Mouse (Mus musculus): ENCODE measurements around the gene Tnfrsf12a. TPM values are rescaled to one million over a fixed set of nuclear protein-coding genes. Genes with fewer than 3 reads are reported as not detected.

Tnfrsf12a gene
- polyA plus RNA-seq, 1 experiment from 2014 or later: 24.8 TPM

DNA sequence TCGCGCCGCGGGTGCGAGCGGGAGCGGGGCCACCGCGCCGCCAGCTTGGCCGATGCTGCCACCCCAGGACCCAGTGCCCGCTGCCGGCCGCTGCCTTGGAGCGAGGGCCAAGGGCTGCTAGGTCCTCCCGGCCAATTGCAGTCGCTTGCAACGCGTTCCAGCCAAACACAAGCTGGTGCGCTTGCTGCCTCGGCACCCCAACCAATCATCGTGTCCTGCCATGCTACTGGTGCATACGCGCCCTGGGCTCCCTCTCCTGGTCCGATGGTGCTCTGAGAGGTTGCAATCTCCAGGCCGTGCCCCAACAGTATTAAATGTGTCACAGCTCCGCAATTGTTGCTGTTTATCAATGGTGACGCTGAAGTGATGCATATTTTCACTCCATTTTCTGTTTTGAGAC lies 22.8 kb upstream of the Tnfrsf12a start:
- Histone ChIP-seq H3K27me3 (replicated peaks) (peaks cover 6% of the 10 kb centered on the region; the same call in 1 of the 2 replicates), H3K4me1 (replicated peaks) (0 out of 2 replicates have a peak, but pooled peaks cover 7% of the 10 kb centered on the region), H3K36me3 (no peaks in the 10 kb centered on the region), H3K4me3 (replicated peaks) (peak overlapping the region; percentile 77), H3K9me3 (no peaks in the 10 kb centered on the region), H3K9ac (peak overlapping the region; percentile 55), H3K4me2 (replicated peaks) (peak overlapping the region; percentile 100), H3K27ac (no peak overlapping the region)
- WGBS: 0% methylated on average over 24 of the region's 28 CpGs
- ATAC-seq: peak; percentile 97

DNA sequence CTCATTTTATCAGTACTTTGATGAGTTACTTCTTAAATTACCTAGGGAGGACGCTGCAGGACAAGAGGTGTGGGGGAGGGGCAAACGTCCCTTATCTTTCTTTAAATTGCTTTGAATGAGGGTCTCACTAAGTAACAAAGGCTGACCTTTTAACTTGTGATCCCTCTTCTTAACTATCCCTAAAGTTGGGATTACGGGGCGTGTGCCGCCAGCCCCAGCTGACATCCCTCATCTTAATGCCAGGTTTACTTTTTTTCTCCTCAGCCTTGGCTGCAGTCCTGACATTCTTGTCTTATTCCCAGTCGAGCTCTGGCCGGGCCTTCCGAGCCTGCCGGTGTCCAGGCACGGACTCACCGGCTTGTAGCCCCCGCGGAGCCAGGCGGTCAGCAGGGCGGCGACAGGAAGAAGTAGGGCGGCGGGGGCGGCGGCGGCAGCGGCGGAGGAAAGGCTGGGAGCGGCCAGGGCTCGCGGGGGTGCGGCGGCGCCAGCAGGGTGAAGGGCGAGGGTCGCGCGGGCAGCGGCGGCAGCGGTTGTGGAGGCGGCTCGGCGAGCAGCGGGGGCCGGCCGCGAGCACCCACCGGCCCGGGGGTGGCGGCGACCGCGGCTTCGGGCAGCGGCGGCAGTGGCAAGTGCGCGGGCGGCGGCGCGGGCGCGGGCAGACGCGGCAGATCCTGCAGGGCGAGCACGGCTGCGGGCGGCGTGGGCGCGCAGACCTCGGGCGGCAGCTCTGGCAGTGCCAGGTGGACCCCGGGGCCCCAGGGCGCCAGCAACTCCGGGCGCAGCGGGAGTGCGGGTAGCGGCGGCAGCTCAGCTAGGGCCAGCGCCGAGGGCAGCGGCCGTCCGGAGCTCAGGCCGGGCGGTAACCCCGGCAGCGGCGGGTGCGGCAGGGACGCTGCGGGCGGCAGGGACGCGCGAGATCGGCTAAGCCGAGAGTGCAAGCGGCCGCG lies 22.1 kb upstream of the Tnfrsf12a start:
- Histone ChIP-seq H3K4me1 (replicated peaks) (peaks cover 12% of the 10 kb centered on the region; the same call in 1 of the 2 replicates), H3K4me2 (replicated peaks) (peak overlapping the region; percentile 100), H3K9me3 (no peaks in the 10 kb centered on the region), H3K9ac (peak overlapping the region; percentile 55), H3K27me3 (replicated peaks) (peaks cover 6% of the 10 kb centered on the region; the same call in 1 of the 2 replicates), H3K27ac (no peak overlapping the region), H3K36me3 (no peaks in the 10 kb centered on the region), H3K4me3 (replicated peaks) (peak overlapping the region; percentile 77)
- peak; percentile 65 for ATAC-seq
- WGBS: under 1% methylated on average over 94 of the region's 101 CpGs

DNA sequence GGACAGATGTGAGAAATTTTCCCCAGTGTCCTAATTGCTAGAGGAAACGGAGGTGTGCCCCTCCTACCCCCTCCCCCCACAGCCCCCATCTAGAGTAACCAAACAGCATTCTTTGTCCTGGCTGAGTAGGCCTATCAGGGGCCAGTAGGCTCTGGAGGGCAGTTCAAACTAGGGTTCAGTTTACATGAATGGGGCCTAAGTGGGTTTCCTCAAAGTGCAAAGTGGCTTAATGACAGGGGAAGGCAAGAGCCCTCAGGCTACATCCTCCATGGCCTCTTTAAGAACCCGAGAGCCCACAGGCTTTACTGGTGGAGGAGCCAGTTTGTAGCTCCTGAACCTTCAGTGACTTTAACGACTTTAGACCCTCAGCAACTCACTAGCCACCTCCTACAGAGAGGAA lies 18.5 kb upstream of the Tnfrsf12a start:
- Histone ChIP-seq H3K4me2 (replicated peaks) (no peak overlapping the region), H3K4me1 (replicated peaks) (peaks cover 14% of the 10 kb centered on the region; the same call in 1 of the 2 replicates), H3K27me3 (replicated peaks) (peaks cover 6% of the 10 kb centered on the region; the same call in 1 of the 2 replicates), H3K4me3 (replicated peaks) (no peak overlapping the region), H3K36me3 (no peaks in the 10 kb centered on the region), H3K27ac (no peak overlapping the region), H3K9me3 (no peaks in the 10 kb centered on the region), H3K9ac (no peak overlapping the region)
- WGBS: 29% methylated on average over 3 of the region's 3 CpGs
- ATAC-seq: no peak

DNA sequence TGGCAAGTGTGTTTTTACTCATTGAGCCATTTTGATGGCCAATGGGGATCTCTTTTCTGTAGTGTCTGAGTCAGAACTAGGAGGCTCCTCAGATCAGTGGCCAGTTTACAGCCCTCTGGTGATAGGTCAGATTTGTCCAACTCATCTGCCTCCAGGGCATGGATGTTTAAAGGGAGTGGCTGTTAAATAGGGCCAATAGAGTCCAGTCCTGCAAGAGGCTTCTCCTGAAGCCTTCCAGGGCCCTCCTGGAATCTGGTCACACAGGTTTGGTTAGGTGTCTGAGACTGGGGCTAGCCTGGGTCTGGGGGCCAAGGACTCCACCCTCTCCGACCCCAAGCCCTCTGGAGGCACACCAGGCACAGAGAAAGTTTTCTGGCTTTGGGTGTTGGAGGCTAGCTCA lies 17.2 kb upstream of the Tnfrsf12a start:
- H3K27me3 ChIP-seq (replicated peaks): 0 out of 2 replicates have a peak, but pooled peaks cover under 1% of the 10 kb centered on the region
- ATAC-seq: peak; percentile 56
- WGBS: 30% methylated on average over 1 of the region's 1 CpGs
- H3K9ac ChIP-seq: no peak overlapping the region
- no peaks in the 10 kb centered on the region for H3K36me3 ChIP-seq
- H3K4me2 ChIP-seq (replicated peaks): no peak overlapping the region
- H3K4me3 ChIP-seq (replicated peaks): no peak overlapping the region
- no peak overlapping the region for H3K27ac ChIP-seq
- H3K4me1 ChIP-seq (replicated peaks): peaks cover 13% of the 10 kb centered on the region; the same call in 1 of the 2 replicates
- H3K9me3 ChIP-seq: no peaks in the 10 kb centered on the region

DNA sequence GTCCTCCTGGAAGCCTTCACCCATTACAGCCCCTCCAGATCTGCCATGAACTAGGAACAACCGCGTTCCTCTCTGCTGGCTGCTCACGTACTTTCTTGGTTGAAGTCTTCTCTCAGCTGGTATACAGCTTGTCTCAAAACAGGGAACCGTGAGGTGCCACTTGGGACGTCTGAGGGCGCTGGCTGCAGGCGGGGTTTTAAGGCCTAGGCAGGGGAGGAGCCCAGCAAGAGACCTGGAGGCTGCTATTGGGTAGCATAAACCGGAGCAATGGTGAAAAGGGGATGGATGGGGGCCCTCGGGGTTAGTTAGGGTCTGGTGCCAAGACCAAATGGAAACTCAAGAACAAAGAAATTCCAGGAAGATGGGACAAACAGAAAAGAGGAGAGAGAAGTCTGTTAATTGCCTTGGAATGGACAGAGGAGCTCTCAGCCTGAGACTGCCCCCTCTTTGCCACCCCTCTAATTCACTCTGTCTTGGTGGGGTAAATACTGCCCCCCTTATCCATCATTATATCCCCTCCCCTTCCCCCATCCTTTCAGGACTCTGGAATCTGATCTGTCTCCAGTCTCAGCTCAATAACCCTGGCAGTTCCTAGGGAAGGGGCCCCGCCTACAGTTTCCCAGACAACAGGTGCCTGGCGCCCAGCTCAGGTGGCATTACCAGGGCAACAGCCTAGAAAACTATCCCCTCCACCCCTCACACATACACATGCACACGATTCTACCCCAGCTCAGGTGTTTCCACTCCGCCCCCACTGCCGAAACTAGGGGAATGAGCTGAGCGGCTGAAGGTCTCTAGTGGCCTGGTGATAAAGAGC lies 6.8 kb upstream of the Tnfrsf12a start, which contains the start of gene Cldn9:
Gene Cldn9 (minus strand): TSS at position 171 of the 817 bp plus-strand sequence.
- Histone ChIP-seq H3K36me3 (no peaks in the 10 kb centered on the region), H3K9me3 (no peaks in the 10 kb centered on the region), H3K27me3 (replicated peaks) (peaks cover 33% of the 10 kb centered on the region), H3K9ac (no peak within 1 kb of the TSS), H3K27ac (no peak within 1 kb of the TSS), H3K4me2 (replicated peaks) (no peak within 1 kb of the TSS), H3K4me3 (replicated peaks) (no peak within 1 kb of the TSS), H3K4me1 (replicated peaks) (peaks cover 27% of the 10 kb centered on the region)
- 30% methylated on average over 15 of the region's 15 CpGs for WGBS
- ATAC-seq: peak; percentile 25; the same call in 1 of the 2 replicates

DNA sequence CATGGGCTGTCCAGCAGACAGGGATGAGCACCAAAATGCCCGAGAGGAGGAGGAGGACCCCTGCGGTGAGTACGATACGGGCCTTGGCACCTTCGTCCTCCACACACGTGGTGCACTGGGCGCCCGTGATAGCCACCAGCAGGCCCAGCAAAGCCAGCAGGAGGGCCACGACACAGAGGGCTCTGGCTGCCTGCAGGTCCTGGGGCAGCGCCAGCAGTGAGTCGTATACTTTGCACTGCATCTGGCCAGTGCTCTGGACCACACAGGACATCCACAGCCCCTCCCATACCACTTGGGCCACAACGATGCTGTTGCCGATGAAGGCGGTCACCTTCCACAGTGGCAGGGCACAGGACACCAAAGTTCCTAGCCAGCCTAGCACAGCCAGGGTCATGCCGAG lies 6.0 kb upstream of the Tnfrsf12a start:
- Histone ChIP-seq H3K4me1 (replicated peaks) (peaks cover 28% of the 10 kb centered on the region), H3K4me3 (replicated peaks) (no peak overlapping the region), H3K4me2 (replicated peaks) (no peak overlapping the region), H3K9ac (no peak overlapping the region), H3K27ac (no peak overlapping the region), H3K9me3 (no peaks in the 10 kb centered on the region), H3K27me3 (replicated peaks) (peaks cover 38% of the 10 kb centered on the region), H3K36me3 (no peaks in the 10 kb centered on the region)
- no peak for ATAC-seq
- 24% methylated on average over 15 of the region's 15 CpGs for WGBS

DNA sequence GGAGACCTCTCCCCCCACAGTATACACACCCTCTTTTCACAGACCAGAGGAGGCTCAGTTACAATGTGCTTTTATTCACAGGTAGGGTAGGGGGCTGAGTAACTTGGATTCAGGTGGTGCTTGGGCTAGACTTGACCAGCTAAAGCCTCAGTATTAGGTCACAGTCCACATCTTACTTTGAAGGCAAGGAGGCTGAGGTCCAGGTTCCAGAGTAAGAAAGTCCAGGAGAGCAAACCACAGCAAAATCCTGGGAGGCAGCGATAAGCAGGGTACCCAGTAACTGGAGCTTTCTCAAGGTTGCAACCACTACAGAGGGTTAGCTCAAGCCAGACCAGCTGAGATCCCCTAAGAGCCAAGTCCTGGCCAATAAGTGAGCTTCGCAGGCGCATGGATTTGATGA lies 5.3 kb upstream of the Tnfrsf12a start:
- WGBS: 58% methylated on average over 3 of the region's 3 CpGs
- Histone ChIP-seq H3K27me3 (replicated peaks) (peaks cover 38% of the 10 kb centered on the region), H3K27ac (no peak overlapping the region), H3K9me3 (no peaks in the 10 kb centered on the region), H3K4me3 (replicated peaks) (no peak overlapping the region), H3K36me3 (no peaks in the 10 kb centered on the region), H3K4me1 (replicated peaks) (peaks cover 28% of the 10 kb centered on the region), H3K9ac (no peak overlapping the region), H3K4me2 (replicated peaks) (no peak overlapping the region)
- ATAC-seq: no peak

DNA sequence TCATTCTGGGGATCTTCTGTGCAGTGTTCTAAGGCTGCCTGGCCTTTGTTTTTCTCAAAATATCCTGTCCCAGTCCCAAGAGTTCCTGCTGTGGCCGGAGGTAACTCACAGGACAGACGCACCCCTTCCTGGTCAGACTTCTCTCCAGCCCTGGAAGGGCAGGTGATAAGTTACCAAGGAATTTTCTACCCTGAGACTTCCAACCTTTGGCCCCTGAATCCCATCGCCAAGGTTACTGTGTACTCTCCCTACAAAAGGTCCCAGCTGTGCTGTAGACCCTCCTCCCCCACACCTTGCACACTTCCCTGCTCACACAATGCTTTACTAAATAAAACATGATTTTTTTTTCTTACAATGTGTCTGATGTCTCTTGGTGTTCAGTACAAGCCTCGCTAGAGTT lies 4.8 kb upstream of the Tnfrsf12a start:
- H3K4me2 ChIP-seq (replicated peaks): no peak overlapping the region
- no peaks in the 10 kb centered on the region for H3K36me3 ChIP-seq
- H3K9me3 ChIP-seq: no peaks in the 10 kb centered on the region
- peaks cover 28% of the 10 kb centered on the region for H3K4me1 ChIP-seq (replicated peaks)
- peak; percentile 26; the same call in 1 of the 2 replicates for ATAC-seq
- 37% methylated on average over 4 of the region's 4 CpGs for WGBS
- H3K9ac ChIP-seq: no peak overlapping the region
- peaks cover 38% of the 10 kb centered on the region for H3K27me3 ChIP-seq (replicated peaks)
- H3K27ac ChIP-seq: peak overlapping the region; percentile 2; the same call in 1 of the 2 replicates
- no peak overlapping the region for H3K4me3 ChIP-seq (replicated peaks)

DNA sequence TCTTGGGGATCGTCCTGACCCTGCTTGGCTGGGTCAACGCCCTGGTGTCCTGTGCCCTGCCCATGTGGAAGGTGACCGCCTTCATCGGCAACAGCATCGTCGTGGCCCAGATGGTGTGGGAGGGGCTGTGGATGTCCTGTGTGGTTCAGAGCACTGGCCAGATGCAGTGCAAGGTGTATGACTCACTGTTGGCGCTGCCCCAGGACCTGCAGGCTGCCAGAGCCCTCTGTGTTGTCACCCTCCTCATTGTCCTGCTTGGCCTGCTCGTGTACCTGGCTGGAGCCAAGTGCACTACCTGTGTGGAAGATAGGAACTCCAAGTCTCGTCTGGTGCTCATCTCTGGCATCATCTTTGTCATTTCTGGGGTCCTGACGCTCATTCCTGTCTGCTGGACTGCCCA lies 3.8 kb upstream of the Tnfrsf12a start:
- peaks cover 38% of the 10 kb centered on the region for H3K27me3 ChIP-seq (replicated peaks)
- no peak overlapping the region for H3K4me3 ChIP-seq (replicated peaks)
- WGBS: 50% methylated on average over 10 of the region's 10 CpGs
- no peak for ATAC-seq
- H3K9ac ChIP-seq: no peak overlapping the region
- H3K4me2 ChIP-seq (replicated peaks): peak overlapping the region; percentile 14
- no peak overlapping the region for H3K27ac ChIP-seq
- no peaks in the 10 kb centered on the region for H3K36me3 ChIP-seq
- peaks cover 35% of the 10 kb centered on the region for H3K4me1 ChIP-seq (replicated peaks)
- H3K9me3 ChIP-seq: no peaks in the 10 kb centered on the region

DNA sequence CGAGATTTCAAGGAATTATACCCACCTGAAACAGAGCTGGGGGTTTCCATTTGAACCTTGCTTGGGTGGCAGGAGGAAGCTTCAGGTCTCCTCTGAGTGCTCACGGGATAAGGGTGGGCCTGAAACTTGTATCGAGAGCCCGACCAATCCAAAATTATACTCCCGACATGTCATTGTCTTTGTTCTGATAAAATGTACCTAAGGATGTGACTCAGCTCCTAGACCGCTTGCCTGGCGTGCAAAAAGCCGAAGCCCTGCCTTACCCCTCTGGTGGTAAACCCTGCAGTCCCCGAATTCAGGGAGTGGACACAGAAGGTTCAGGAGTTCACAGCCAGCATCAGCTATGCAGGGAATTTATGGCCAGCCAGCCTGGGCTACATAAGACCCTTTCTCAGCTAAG lies 3.1 kb upstream of the Tnfrsf12a start:
- no peak for ATAC-seq
- Histone ChIP-seq H3K9ac (no peak overlapping the region), H3K27me3 (replicated peaks) (peaks cover 38% of the 10 kb centered on the region), H3K36me3 (no peaks in the 10 kb centered on the region), H3K4me3 (replicated peaks) (0 out of 2 replicates have a peak overlapping the region, but pooled peaks have one; percentile 32), H3K9me3 (no peaks in the 10 kb centered on the region), H3K4me1 (replicated peaks) (peaks cover 43% of the 10 kb centered on the region), H3K27ac (no peak overlapping the region), H3K4me2 (replicated peaks) (peak overlapping the region; percentile 62)
- WGBS: 51% methylated on average over 9 of the region's 9 CpGs

DNA sequence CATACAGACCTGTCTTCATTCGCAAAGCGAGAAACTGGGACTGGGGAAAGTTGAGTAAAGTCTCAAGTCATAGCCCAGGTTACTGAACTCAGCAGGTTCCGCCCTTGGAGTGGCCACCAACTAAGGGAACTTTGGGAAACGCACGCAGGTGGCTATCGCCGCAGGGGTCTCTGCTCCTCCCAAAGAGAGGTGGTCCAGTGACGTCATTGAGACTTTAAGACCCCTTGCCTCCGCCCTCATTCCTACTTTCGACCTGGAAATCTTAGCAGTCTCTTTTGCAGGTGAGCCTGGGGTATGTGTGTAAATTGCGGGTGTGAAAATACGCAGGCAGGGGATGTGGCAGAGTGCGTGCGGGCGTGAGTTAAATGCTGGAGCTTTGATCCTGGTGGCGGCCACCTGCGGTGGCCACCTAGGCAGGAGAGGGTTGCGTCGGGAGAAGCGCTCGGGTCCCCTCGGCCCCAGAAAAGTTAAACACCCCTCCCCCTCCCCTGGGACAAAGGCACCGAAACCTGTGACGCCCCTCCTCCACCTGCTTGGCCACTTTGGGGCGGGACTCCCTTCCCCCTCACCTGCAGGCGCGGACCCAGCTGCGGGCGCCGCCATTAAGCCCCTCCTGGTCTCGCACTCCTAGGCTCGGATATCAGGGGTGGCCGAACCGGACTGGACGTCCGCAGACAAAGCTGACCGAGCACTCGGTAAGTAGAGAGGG lies 2.0 kb upstream of the Tnfrsf12a start, which contains the start of gene Cldn6:
Gene Cldn6 (plus strand): TSS at position 123 of the 709 bp plus-strand sequence.
- 3% methylated on average over 35 of the region's 38 CpGs for WGBS
- peak within 1 kb of the TSS; percentile 62 for H3K4me2 ChIP-seq (replicated peaks)
- no peaks in the 10 kb centered on the region for H3K36me3 ChIP-seq
- H3K9ac ChIP-seq: peak within 1 kb of the TSS; percentile 28
- peaks cover 53% of the 10 kb centered on the region for H3K4me1 ChIP-seq (replicated peaks)
- H3K27me3 ChIP-seq (replicated peaks): peaks cover 38% of the 10 kb centered on the region
- H3K9me3 ChIP-seq: no peaks in the 10 kb centered on the region
- no peak for ATAC-seq
- peak within 1 kb of the TSS; percentile 32 for H3K4me3 ChIP-seq (replicated peaks)
- H3K27ac ChIP-seq: peak within 1 kb of the TSS; percentile 27; the same call in 1 of the 2 replicates
